Mouse (Mus musculus) liver, adult 2 months (tissue): ENCODE measurements at regions not wholly inside any gene's neighbourhood (a gene's known extent, or its start where the extent isn't known, plus 50 kb on each side); places are given as distances from the start of the nearest gene placed in this dataset.

ENCODE experiments used
- CTCF ChIP-seq: fragments of 200-500 bp; IDR thresholded peaks from 2 replicates; pipeline ENCODE4 v1.5.1; 2011; ENCODE audit warnings: low read depth, low read length, control low read depth
- POLR2A ChIP-seq: fragments of 200-500 bp; IDR thresholded peaks from 2 replicates; pipeline ENCODE4 v1.6.1; 2011; ENCODE audit warnings: low read length, control low read depth; ENCODE audit not compliant: insufficient read depth; ENCODE audit errors: extremely low read depth

DNA sequence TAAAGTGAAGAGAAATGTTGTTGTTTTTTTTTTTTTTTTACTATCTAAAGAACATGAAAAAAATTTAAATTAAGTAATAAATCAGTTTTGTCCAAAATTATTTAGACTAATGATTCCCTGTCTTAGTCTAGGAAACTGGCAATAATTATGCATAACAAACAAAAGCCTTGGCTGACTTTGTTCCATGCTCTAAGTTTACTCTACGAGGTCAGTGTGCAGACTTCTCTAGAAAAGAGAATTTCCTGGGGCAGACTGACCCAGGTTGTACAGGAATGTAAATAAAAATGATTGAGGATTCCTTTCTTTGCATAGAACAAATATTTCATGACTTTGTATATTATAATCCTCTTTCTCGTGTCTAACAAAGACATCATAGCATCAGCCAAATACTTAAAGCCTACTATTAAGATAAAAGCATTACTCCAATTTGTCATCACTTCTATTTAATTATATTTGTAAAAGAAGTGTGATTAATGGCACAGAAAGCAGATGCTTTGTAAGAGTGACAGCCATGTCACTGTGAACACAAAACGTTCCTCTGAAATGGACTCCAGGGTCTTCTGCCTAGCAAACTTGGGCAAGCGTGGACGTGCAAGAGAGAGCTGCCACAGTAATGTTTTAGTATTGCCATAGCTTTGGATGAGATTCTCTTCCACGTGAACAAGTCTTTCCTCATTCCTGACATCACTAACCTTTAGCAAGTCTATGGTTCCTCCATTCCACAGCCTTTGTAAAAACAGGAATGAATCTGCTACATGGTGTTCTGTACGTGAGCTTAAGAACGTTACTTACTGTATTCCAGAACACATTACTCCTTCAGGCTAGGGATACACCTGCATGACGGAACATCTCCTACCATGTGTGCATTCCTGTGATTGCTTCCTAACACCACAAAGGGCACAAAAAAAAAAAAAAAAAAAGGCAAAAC, 172.6 kb downstream of the Nrip1 start:
- no peak for TF ChIP-seq CTCF
- no peak for TF ChIP-seq POLR2A
